Mouse (Mus musculus): Measurements from ENCODE around the gene Peg10. TPM values are rescaled to one million over a fixed set of nuclear protein-coding genes. Genes with fewer than 3 reads are reported as not detected.
"Not testable (repeated sequence)": the region's sequence is repeated elsewhere in the genome, so short reads cannot be mapped to it uniquely, and the experiment has no call there.

Gene Peg10
- polyA plus RNA-seq, 1 experiment: 5.7 TPM

DNA sequence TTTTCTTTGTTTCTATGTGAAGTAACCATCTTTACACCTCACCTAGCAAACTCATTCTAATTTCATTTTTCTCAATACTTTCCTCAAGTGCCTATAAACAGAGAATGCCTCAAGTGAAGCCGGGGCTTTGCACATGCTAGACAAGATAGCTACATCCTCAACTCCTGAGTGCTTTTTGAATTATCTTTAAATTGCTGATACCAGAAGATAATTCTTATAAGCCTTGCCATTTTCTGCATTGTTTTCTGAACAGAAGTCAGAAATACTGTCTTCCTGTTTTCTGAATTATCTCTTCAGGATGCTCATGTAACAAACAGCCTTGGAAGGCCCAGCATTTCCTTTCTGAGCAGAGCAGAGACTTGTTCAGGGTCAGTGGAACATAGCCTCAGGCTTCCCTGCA is 49.2 kb downstream of the Peg10 start:
- H3K4me3 ChIP-seq (ENCODE audit: insufficient read depth, low read length): no peak overlapping the region
- H3K27ac ChIP-seq (ENCODE audit: insufficient read depth, low read length): no peak overlapping the region
- TF ChIP-seq CTCF (IDR thresholded peaks at IDR 0.05; ENCODE audit: extremely low read depth, insufficient read depth, low read length): no peak
- TF ChIP-seq POLR2A (IDR thresholded peaks at IDR 0.05; ENCODE audit: extremely low read depth, insufficient read depth, low read length): no peak
- no peaks in the 10 kb centered on the region for H3K4me1 ChIP-seq (ENCODE audit: control insufficient read depth, insufficient read depth, low read length)

DNA sequence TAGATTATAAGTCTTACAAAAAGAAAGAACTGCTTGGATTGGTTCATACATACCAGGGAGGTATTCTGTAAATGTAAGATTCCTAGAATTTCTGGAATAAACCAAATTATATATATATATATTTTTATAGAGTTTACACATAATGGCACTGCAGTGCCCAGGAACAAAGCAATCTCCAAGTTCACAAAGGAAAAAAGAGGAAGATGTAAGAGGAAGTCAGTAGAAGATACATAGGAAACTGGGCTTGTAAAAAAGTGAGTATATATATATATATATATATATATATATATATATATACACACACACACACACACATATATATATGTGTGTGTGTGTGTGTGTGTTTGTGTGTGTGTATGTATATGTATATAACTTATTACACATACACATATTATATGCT is 50.2 kb downstream of the Peg10 start:
- H3K27ac ChIP-seq (ENCODE audit: insufficient read depth, low read length); H3K4me3 ChIP-seq (ENCODE audit: insufficient read depth, low read length); H3K4me1 ChIP-seq (ENCODE audit: control insufficient read depth, insufficient read depth, low read length): not testable (repeated sequence)

DNA sequence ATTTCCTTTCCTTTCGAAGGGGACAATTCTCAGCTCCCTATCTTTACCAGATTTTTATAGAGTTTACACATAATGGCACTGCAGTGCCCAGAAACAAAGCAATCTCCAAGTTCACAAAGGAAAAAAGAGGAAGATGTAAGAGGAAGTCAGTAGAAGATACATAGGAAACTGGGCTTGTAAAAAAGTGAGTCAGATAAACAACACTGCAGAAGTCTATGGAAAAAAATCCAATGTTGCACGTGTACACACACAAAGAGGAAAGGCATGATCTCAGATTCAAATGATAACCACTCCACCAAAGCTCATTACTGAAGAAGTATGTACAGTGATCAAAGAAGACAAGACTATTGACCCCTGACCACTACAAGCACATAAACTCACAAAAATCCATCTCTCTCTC is 51.3 kb downstream of the Peg10 start:
- Histone ChIP-seq H3K27ac (ENCODE audit: insufficient read depth, low read length) (no peak overlapping the region), H3K4me1 (ENCODE audit: control insufficient read depth, insufficient read depth, low read length) (no peaks in the 10 kb centered on the region), H3K4me3 (ENCODE audit: insufficient read depth, low read length) (no peak overlapping the region)
- TF ChIP-seq POLR2A (IDR thresholded peaks at IDR 0.05; ENCODE audit: extremely low read depth, insufficient read depth, low read length) (no peak), CTCF (IDR thresholded peaks at IDR 0.05; ENCODE audit: extremely low read depth, insufficient read depth, low read length) (no peak)

DNA sequence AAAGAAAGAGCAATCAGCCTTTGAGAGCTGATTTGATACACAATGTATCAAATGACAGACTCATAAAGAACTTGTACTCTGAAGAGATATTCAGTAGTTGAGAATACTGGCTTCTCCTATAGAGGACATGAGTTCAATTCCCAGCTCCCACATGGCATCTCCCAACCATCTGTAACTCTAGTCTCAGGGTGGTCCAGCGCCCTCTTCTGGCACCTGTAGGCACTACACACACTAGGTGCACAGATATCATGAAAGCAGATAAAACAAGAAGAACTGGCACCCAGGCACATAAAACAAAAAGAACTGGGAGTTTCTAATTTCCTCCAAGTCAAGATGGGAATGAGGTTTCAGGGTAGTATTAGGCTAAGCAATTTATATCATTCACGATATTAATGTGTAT is 52.3 kb downstream of the Peg10 start:
- H3K27ac ChIP-seq (ENCODE audit: insufficient read depth, low read length): no peak overlapping the region
- TF ChIP-seq POLR2A (IDR thresholded peaks at IDR 0.05; ENCODE audit: extremely low read depth, insufficient read depth, low read length) (no peak), CTCF (IDR thresholded peaks at IDR 0.05; ENCODE audit: extremely low read depth, insufficient read depth, low read length) (no peak)
- no peaks in the 10 kb centered on the region for H3K4me1 ChIP-seq (ENCODE audit: control insufficient read depth, insufficient read depth, low read length)
- no peak overlapping the region for H3K4me3 ChIP-seq (ENCODE audit: insufficient read depth, low read length)

DNA sequence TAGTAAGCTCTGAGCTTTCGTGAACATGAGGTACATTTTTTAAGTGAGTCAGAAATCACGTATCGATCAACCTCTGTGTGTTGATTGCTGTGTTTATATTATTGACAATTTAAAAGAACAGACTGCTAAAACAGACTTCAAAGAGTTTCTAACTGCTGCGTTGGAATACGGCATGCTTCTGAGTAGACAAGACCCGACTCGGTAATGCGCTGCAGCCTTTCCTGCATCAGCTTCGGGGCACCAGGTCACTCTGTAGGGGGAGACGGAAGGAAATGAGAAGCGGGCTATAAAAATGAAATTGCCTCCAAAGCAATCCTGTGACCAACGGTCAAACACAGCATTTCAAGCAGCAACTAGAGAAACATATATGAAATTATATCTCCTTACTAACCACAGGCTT is 59.9 kb downstream of the Peg10 start:
- Histone ChIP-seq H3K27ac (ENCODE audit: insufficient read depth, low read length) (no peak overlapping the region), H3K4me1 (ENCODE audit: control insufficient read depth, insufficient read depth, low read length) (no peaks in the 10 kb centered on the region), H3K4me3 (ENCODE audit: insufficient read depth, low read length) (no peak overlapping the region)
- TF ChIP-seq POLR2A (IDR thresholded peaks at IDR 0.05; ENCODE audit: extremely low read depth, insufficient read depth, low read length) (no peak), CTCF (IDR thresholded peaks at IDR 0.05; ENCODE audit: extremely low read depth, insufficient read depth, low read length) (no peak)

Other genes starting within 250 kb of the Peg10 start
- gene Col1a2, start 242.5 kb upstream of the Peg10 start, polyA plus RNA-seq (2012; rRNA removed): 6.5 and 8.1 TPM in 2 replicates
- gene Casd1, start 146.5 kb upstream of the Peg10 start, polyA plus RNA-seq (2012; rRNA removed): 36.1 and 36.7 TPM in 2 replicates
- 30.0 and 32.7 TPM in 2 replicates for gene Sgce, start 99 bp upstream of the Peg10 start, polyA plus RNA-seq (2012; rRNA removed)
- 59.2 and 63.9 TPM in 2 replicates for gene Ppp1r9a, start 155.6 kb downstream of the Peg10 start, polyA plus RNA-seq (2012; rRNA removed)

Measured in cortical plate, adult 2 months (tissue).